Mouse (Mus musculus) lung, postnatal 0 days (tissue): ENCODE measurements at regions not wholly inside any gene's neighbourhood (a gene's known extent, or its start where the extent isn't known, plus 50 kb on each side); places are given as distances from the start of the nearest gene placed in this dataset.

Source experiments
- CTCF ChIP-seq: IDR thresholded peaks from 2 replicates; pipeline ENCODE4 v1.5.1; 2016; ENCODE audit warnings: antibody characterized with exemption, mild to moderate bottlenecking
- EP300 ChIP-seq: IDR thresholded peaks from 2 replicates; pipeline ENCODE4 v1.6.1; 2016; ENCODE audit warnings: antibody characterized with exemption, mild to moderate bottlenecking, control low read depth

DNA sequence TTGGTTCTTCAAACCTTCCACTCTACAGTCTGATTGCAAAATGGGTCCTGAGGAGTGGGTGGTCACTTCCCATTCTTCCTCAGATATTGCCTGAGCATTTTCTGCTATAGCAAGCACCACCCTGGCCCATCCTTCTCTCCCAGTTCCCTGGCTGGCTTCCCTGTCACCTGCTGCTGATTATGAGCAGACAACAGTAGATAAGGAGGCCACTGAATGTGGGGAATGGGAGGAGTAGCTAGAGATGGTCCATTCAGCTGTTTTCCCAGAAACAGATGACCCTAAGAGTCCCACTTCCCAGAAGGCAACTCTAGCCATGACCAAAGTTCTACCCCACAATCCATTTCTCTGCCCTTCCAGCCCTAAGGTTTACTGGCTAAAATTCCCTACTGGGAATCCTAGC, 139.6 kb upstream of the Tgfbr2 start:
- TF ChIP-seq EP300 (no peak), CTCF (no peak)
